Mouse (Mus musculus): ENCODE measurements around the gene Dnase1l1.

DNA sequence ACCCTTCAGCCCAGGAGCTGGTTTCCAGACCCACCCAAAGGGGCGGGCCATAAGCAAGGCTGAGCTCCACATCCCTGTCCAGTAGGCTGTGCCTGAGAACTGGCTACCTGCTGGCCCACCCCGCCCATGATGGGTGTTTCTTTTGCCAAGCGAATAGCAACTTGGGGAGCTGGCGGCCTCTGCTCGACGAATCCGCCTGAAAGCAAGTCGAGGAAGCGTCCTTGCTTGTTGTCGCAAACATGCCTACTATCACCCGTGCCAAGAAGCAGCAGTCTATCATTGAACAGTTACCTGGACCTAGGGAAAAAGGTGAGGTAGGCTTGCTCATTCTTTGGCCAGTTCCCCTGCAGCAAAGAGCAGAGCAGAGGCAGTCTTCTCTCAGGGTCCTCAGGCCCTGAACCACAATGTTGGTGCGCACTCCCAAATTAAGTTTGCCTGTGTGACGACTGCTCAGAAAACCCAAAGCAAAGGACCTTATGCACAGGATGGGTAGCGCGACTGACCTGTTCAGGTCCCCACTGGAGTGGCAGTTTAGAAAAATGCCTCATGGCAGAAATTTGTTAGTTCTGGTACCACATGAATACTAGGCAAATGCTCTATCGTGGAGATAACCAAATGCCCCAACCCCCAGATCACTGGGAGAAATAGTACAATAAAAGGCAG is at the start of gene Dnase1l1, which contains the start of gene Taz:
- TF ChIP-seq CTCF (IDR thresholded peaks at IDR 0.05; ENCODE audit: low read depth, low read length), result no peak
- peak; percentile 34; the same call in 1 of the 2 replicates for TF ChIP-seq POLR2A (IDR thresholded peaks at IDR 0.05; ENCODE audit: extremely low read depth, insufficient read depth, low read length)

Measured in liver, adult 2 months (tissue).